Mouse (Mus musculus): ENCODE data around the gene Elmod3. TPM values are rescaled to one million over a fixed set of nuclear protein-coding genes. Genes with fewer than 3 reads are reported as not detected.

Elmod3 gene
- polyA plus RNA-seq, 1 experiment from 2014 or later = 13.7 TPM

- H3K4me3 ChIP-seq (replicated peaks) = no peak overlapping the region
- H3K9ac ChIP-seq = no peak overlapping the region
- no peak for ATAC-seq (ENCODE audit: insufficient read depth, low FRiP score, low read depth)
- no peaks in the 10 kb centered on the region for H3K36me3 ChIP-seq
- peaks cover 8% of the 10 kb centered on the region; the same call in 1 of the 2 replicates for H3K4me1 ChIP-seq
- no peaks in the 10 kb centered on the region for H3K9me3 ChIP-seq
- H3K27me3 ChIP-seq (replicated peaks) = no peaks in the 10 kb centered on the region
- 83% methylated on average over 2 of the region's 2 CpGs for WGBS
- H3K27ac ChIP-seq = no peak overlapping the region
- H3K4me2 ChIP-seq = no peak overlapping the region
Observed at GRCm38 (mm10) chr6:72524160-72524559, 74.1 kb downstream of the Elmod3 start.

- Histone ChIP-seq H3K36me3 (no peaks in the 10 kb centered on the region), H3K9me3 (no peaks in the 10 kb centered on the region), H3K4me3 (replicated peaks) (no peak overlapping the region), H3K27me3 (replicated peaks) (no peaks in the 10 kb centered on the region), H3K9ac (no peak overlapping the region), H3K27ac (no peak overlapping the region), H3K4me2 (no peak overlapping the region), H3K4me1 (peaks cover 8% of the 10 kb centered on the region; the same call in 1 of the 2 replicates)
- no peak for ATAC-seq (ENCODE audit: insufficient read depth, low FRiP score, low read depth)
- 75% methylated on average over 4 of the region's 4 CpGs for WGBS
Observed at GRCm38 (mm10) chr6:72523222-72523621, 75.0 kb downstream of the Elmod3 start.

DNA sequence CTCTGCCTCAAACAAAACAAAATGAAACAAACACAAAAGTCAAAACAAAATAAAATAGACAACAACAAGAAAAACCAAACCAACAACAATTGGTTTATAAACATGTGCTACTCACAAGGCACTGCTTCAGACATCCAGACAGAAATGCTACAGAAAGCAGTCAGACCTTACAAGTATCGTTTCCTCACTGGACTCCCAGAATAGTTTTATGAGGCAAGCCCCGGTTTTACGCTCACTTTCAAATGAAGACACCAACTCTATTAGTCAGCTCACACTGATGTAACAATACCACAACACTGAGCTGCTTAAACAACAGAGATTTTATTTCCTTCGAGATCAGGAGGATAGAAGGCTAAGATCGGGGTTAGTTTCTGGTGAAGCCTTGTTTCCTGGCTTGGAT lies 75.9 kb downstream of the Elmod3 start:
- Histone ChIP-seq H3K9me3 (no peaks in the 10 kb centered on the region), H3K27me3 (replicated peaks) (no peaks in the 10 kb centered on the region), H3K4me3 (replicated peaks) (no peak overlapping the region), H3K36me3 (no peaks in the 10 kb centered on the region), H3K4me1 (peaks cover 8% of the 10 kb centered on the region; the same call in 1 of the 2 replicates), H3K27ac (no peak overlapping the region), H3K4me2 (no peak overlapping the region), H3K9ac (no peak overlapping the region)
- 88% methylated on average over 5 of the region's 5 CpGs for WGBS
- ATAC-seq (ENCODE audit: insufficient read depth, low FRiP score, low read depth) = no peak

DNA sequence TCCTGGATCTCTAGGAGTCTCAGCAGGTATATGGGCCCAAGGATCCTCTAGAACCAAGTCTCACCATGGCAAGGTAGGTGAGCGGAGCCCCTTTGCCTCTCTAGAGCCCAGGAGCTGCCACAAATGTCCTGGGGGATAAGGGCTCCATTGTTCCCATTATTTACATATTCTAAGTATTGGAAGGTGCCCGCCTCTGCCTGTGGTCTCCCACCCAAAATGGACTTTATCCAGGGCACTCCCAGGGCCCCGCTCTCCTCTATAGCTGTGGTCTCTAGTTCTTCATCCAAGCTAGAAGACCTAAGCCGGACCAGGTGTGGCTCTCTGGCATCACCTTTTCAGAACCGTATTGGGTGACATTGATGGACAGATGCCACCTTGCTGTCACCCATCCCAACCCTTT lies 76.6 kb downstream of the Elmod3 start, which contains the start of gene Sh2d6:
TSS of gene Sh2d6 (minus strand) at position 101 of the 400 bp plus-strand sequence.
- H3K4me1 ChIP-seq = peaks cover 8% of the 10 kb centered on the region; the same call in 1 of the 2 replicates
- H3K4me2 ChIP-seq = no peak within 1 kb of the TSS
- no peaks in the 10 kb centered on the region for H3K36me3 ChIP-seq
- H3K4me3 ChIP-seq (replicated peaks) = no peak within 1 kb of the TSS
- WGBS = 84% methylated on average over 5 of the region's 5 CpGs
- no peak within 1 kb of the TSS for H3K9ac ChIP-seq
- no peak within 1 kb of the TSS for H3K27ac ChIP-seq
- H3K27me3 ChIP-seq (replicated peaks) = no peaks in the 10 kb centered on the region
- no peaks in the 10 kb centered on the region for H3K9me3 ChIP-seq
- no peak; the same call in 1 of the 2 replicates for ATAC-seq (ENCODE audit: insufficient read depth, low FRiP score, low read depth)

DNA sequence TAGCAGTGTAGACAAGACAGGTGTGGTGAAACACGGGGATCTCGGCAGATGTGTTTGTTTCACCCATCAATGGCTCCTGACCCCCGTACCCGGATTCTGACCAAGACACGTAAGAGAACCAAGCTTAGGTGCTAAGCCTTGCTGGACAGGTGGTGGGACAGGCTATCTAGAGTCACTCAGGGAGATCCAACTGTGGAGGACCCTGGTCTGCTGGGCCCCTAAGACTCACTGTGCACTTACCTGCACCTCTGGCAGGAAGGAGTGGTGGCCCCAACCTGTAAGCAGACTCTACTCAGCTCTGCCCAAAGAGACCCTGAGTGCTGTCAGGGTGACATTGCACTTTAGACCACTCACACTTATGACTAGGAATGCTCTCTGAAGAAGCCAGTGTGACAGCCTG lies 77.3 kb downstream of the Elmod3 start:
- Histone ChIP-seq H3K9ac (no peak overlapping the region), H3K4me3 (replicated peaks) (no peak overlapping the region), H3K27ac (no peak overlapping the region), H3K27me3 (replicated peaks) (no peaks in the 10 kb centered on the region), H3K9me3 (no peaks in the 10 kb centered on the region), H3K4me2 (no peak overlapping the region), H3K36me3 (no peaks in the 10 kb centered on the region), H3K4me1 (peaks cover 8% of the 10 kb centered on the region; the same call in 1 of the 2 replicates)
- ATAC-seq (ENCODE audit: insufficient read depth, low FRiP score, low read depth) = no peak
- WGBS = 91% methylated on average over 5 of the region's 5 CpGs

DNA sequence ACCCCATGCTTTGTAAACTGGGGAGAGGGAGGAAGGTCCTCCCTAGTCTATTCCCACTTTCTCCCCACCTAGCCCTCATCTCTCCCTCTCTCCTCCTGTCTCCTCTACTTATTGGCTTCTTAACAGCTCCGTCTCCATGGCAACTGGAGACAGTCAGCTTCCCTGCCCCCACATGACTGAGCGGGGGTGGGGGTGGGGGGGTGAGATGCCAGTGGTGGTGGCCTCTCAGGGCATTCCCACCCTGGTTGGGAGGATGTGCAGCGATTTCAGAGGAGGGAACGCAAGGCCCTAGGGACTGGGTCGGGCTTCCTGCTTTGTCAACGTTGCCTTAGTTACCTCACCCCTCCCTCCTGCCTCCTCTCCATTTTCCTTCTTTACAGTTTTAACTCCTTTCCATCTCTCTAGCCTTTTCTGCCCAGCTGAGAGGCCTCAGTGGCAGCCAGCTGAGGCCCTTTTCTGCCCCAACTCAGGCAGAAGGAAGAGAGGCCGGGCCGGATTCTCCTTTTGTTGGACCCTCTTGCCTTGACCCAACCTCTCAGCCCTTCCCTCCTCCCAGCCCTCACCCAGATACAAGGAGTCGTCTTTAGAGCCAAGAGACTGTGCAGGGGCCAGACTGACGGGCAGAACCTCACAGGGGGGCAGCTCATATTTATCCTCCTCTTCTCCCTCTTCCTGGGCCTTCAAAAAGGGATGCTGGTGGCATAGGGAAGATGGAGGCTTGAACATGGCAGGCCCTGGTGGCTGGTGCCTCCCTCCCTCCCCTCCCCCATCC lies 78.1 kb downstream of the Elmod3 start:
- 21% methylated on average over 10 of the region's 10 CpGs for WGBS
- Histone ChIP-seq H3K9me3 (no peaks in the 10 kb centered on the region), H3K9ac (no peak overlapping the region), H3K27me3 (replicated peaks) (no peaks in the 10 kb centered on the region), H3K4me2 (0 out of 2 replicates have a peak overlapping the region, but pooled peaks have one; percentile 8), H3K4me1 (peaks cover 8% of the 10 kb centered on the region; the same call in 1 of the 2 replicates), H3K4me3 (replicated peaks) (no peak overlapping the region), H3K27ac (peak overlapping the region; percentile 35; the same call in 1 of the 2 replicates), H3K36me3 (no peaks in the 10 kb centered on the region)
- ATAC-seq (ENCODE audit: insufficient read depth, low FRiP score, low read depth) = peak; percentile 32; the same call in 1 of the 2 replicates

DNA sequence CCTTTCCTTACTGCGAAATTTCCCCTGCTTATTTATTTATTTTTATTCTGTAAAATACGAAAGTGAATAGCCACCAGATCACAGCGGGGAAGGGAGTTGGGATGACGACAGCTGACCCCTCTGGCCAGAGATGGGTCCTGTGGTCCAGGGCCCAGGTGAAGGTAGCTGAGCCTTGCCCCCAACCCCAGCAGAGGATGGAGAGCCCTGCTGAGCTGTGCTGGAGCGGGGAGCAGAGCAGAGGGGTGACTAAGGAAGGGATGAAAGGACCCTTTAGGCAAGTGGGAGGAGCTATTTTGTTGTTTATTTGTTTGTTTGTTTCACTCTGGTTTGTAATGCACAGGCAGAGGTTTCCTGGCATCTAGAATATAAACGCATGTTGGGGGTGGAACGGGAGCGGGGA lies 78.9 kb downstream of the Elmod3 start:
- H3K4me1 ChIP-seq = peaks cover 8% of the 10 kb centered on the region; the same call in 1 of the 2 replicates
- no peak for ATAC-seq (ENCODE audit: insufficient read depth, low FRiP score, low read depth)
- no peak overlapping the region for H3K9ac ChIP-seq
- no peaks in the 10 kb centered on the region for H3K27me3 ChIP-seq (replicated peaks)
- H3K27ac ChIP-seq = no peak overlapping the region
- 43% methylated on average over 8 of the region's 8 CpGs for WGBS
- no peak overlapping the region for H3K4me2 ChIP-seq
- H3K36me3 ChIP-seq = no peaks in the 10 kb centered on the region
- no peaks in the 10 kb centered on the region for H3K9me3 ChIP-seq
- H3K4me3 ChIP-seq (replicated peaks) = no peak overlapping the region

GRCm38 (mm10) chr6:72518842-72519241 lies 79.4 kb downstream of the Elmod3 start:
- peaks cover 8% of the 10 kb centered on the region; the same call in 1 of the 2 replicates for H3K4me1 ChIP-seq
- WGBS = 76% methylated on average over 1 of the region's 1 CpGs
- H3K27ac ChIP-seq = no peak overlapping the region
- no peak overlapping the region for H3K9ac ChIP-seq
- no peak overlapping the region for H3K4me2 ChIP-seq
- no peak for ATAC-seq (ENCODE audit: insufficient read depth, low FRiP score, low read depth)
- H3K9me3 ChIP-seq = no peaks in the 10 kb centered on the region
- H3K36me3 ChIP-seq = no peaks in the 10 kb centered on the region
- H3K27me3 ChIP-seq (replicated peaks) = no peaks in the 10 kb centered on the region
- no peak overlapping the region for H3K4me3 ChIP-seq (replicated peaks)

Other genes starting within 250 kb of the Elmod3 start
- 14.8 and 15.4 TPM in 2 replicates for gene Tmem150a, start 243.0 kb downstream of the Elmod3 start, polyA plus RNA-seq (2015; fragmentation: Nextera tagmentation; extraction: Ambion mirVana)
- 123 and 132 TPM in 2 replicates for gene Rnf181, start 231.5 kb downstream of the Elmod3 start, polyA plus RNA-seq (2015; fragmentation: Nextera tagmentation; extraction: Ambion mirVana)
- gene Vamp5, start 217.9 kb downstream of the Elmod3 start, polyA plus RNA-seq (2015; fragmentation: Nextera tagmentation; extraction: Ambion mirVana) = 23.9 and 26.8 TPM in 2 replicates
- gene Vamp8, start 207.7 kb downstream of the Elmod3 start, polyA plus RNA-seq (2015; fragmentation: Nextera tagmentation; extraction: Ambion mirVana) = 215 and 219 TPM in 2 replicates
- gene Ggcx, start 184.1 kb downstream of the Elmod3 start, polyA plus RNA-seq (2015; fragmentation: Nextera tagmentation; extraction: Ambion mirVana) = 30.4 and 39.5 TPM in 2 replicates
- gene Mat2a, start 158.9 kb downstream of the Elmod3 start, polyA plus RNA-seq (2015; fragmentation: Nextera tagmentation; extraction: Ambion mirVana) = 284 and 306 TPM in 2 replicates
- 0.18 and 0.22 TPM in 2 replicates for gene Sh2d6, start 76.7 kb downstream of the Elmod3 start, polyA plus RNA-seq (2015; fragmentation: Nextera tagmentation; extraction: Ambion mirVana)
- gene Capg, start 54.0 kb downstream of the Elmod3 start, polyA plus RNA-seq (2015; fragmentation: Nextera tagmentation; extraction: Ambion mirVana) = 80.9 and 98.6 TPM in 2 replicates
- gene Retsat, start 62 bp upstream of the Elmod3 start, polyA plus RNA-seq (2015; fragmentation: Nextera tagmentation; extraction: Ambion mirVana) = 21.5 and 22.3 TPM in 2 replicates
- 34.0 and 38.4 TPM in 2 replicates for gene Tgoln1, start 18.6 kb upstream of the Elmod3 start, polyA plus RNA-seq (2015; fragmentation: Nextera tagmentation; extraction: Ambion mirVana)
- gene Tcf7l1, start 190.8 kb upstream of the Elmod3 start, polyA plus RNA-seq (2015; fragmentation: Nextera tagmentation; extraction: Ambion mirVana) = 23.7 and 25.5 TPM in 2 replicates

Data from stomach, embryonic 15.5 days (tissue).